Mouse (Mus musculus): Measurements from ENCODE around the gene Spic.

DNA sequence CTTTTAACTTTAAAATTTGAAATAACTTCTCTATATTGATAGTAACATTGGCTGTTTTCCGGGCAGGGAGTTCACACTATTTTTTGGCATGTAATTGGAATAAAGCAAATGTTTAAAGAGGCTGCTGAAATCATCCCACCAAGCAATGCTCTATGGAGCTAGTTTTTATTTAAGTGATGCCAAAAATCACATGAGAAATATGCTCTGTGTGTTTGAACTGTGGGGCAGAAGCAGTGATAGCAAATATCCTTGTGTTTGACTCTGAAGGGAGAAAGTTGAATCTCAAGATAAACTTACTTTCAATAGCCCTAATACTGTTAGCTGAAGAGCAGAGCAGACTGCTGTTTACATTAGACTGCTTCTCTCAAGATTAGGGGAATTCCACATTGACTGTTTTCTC lies 34.8 kb upstream of the Spic start:
- TF ChIP-seq CTCF (IDR thresholded peaks at IDR 0.05): no peak
- TF ChIP-seq POLR2A (IDR thresholded peaks at IDR 0.05; ENCODE audit: insufficient read depth, low read depth, low read length): no peak
